Mouse (Mus musculus) midbrain, embryonic 14.5 days (tissue): ENCODE measurements at regions not wholly inside any gene's neighbourhood (a gene's known extent, or its start where the extent isn't known, plus 50 kb on each side); places are given as distances from the start of the nearest gene placed in this dataset.

Experiments used
- ATAC-seq: fragments of 200-750 bp; cut with Nextera tagmentation; 2 replicates; pipeline ENCODE4 v1.8.0; 2017; ENCODE audit warnings: moderate number of reproducible peaks, moderate library complexity; ENCODE audit not compliant: low FRiP score, low TSS enrichment
- DNase-seq: peaks from one replicate; pipeline ENCODE4 v3.0.0-alpha.2; 2015
- H3K27ac ChIP-seq: fragments of 300-500 bp; sonication (generic); replicated peaks from 2 replicates; pipeline ENCODE4 v1.5.1; 2014; ENCODE audit warnings: mild to moderate bottlenecking, low read depth, low read length, moderate library complexity
- H3K27me3 ChIP-seq: fragments of 300-500 bp; sonication (generic); 2 replicates; pipeline ENCODE4 v1.6.1; 2014; ENCODE audit warnings: low read length, control low read depth, mixed read lengths; ENCODE audit not compliant: control insufficient read depth, insufficient read depth
- H3K36me3 ChIP-seq: fragments of 300-500 bp; sonication (generic); 2 replicates; pipeline ENCODE4 v1.6.1; 2014; ENCODE audit warnings: low read length, control low read depth; ENCODE audit not compliant: control insufficient read depth, insufficient read depth
- H3K4me1 ChIP-seq: fragments of 300-500 bp; sonication (generic); 2 replicates; pipeline ENCODE4 v1.6.1; 2014; ENCODE audit warnings: mild to moderate bottlenecking, antibody characterized with exemption, low read length, control low read depth; ENCODE audit not compliant: control insufficient read depth, insufficient read depth
- H3K4me2 ChIP-seq: fragments of 300-500 bp; sonication (generic); 2 replicates; pipeline ENCODE4 v1.6.1; 2014; ENCODE audit warnings: mild to moderate bottlenecking, low read length, moderate library complexity
- H3K4me3 ChIP-seq: fragments of 300-500 bp; sonication (generic); replicated peaks from 2 replicates; pipeline ENCODE4 v1.5.1; 2014; ENCODE audit warnings: low read depth, low read length
- H3K9ac ChIP-seq: fragments of 300-500 bp; sonication (generic); replicated peaks from 2 replicates; pipeline ENCODE4 v1.6.1; 2014; ENCODE audit warnings: mild to moderate bottlenecking, low read length, moderate library complexity
- H3K9me3 ChIP-seq: fragments of 300-500 bp; sonication (generic); 2 replicates; pipeline ENCODE4 v1.6.1; 2016; ENCODE audit warnings: low read length, control low read depth, mixed read lengths; ENCODE audit not compliant: control insufficient read depth
- WGBS: fragments of 180-500 bp; shearing (Covaris S2); extraction: QIAGEN DNeasy Blood & Tissue Kit; methylation state at CpG from one replicate; pipeline ENCODE4 v1.1.7; 2014; 5-methylcytosine and 5-hydroxymethylcytosine counted together

DNA sequence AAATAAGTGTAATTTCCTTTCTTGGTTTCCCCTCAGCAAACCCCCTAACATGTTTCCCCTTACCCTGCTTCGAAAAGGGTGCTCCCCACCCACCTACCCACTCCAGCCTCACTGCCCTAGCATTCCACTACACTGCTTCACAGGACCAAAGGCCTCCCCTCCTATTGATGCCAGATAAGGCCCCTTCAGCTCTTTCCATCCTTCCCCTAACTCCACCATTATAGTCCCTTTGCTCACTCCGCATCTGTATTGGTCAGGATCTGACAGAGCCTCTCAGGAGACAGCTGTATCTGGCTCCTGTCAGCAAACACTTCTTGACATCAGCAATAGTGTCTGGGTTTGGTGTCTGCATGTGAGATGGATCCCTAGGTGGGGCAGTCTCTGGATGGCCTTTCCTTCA is 267.3 kb upstream of the Flrt2 start:
- no peaks in the 10 kb centered on the region for H3K27me3 ChIP-seq
- no peaks in the 10 kb centered on the region for H3K4me1 ChIP-seq
- no peaks in the 10 kb centered on the region for H3K36me3 ChIP-seq
- WGBS, result 91% methylated on average over 2 of the region's 2 CpGs
- ATAC-seq, result no peak
- H3K9ac ChIP-seq, result no peak overlapping the region
- no peak overlapping the region for H3K27ac ChIP-seq
- H3K9me3 ChIP-seq, result no peaks in the 10 kb centered on the region
- H3K4me3 ChIP-seq, result no peak overlapping the region
- no peak for DNase-seq
- no peak overlapping the region for H3K4me2 ChIP-seq

DNA sequence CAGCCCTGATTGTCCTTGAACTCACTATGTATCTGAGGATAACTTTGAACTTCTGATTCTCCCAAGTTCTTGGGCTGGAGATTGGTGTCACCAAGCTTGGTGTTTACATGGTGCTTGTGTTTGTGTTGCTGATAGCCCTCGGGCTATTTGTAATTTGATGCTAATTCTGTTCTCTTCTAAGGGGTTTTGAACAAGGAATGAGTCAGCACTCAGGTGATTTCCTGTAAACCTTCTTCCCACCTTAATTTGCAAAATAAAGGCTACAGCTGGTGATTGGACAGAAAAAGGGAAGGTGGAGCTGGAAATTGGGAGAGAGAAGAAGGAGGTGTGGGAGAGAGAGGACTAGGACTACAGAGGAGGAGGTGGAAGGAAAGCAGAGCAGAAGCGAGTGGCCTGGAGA is 254.8 kb upstream of the Flrt2 start:
- H3K9me3 ChIP-seq, result no peaks in the 10 kb centered on the region
- no peaks in the 10 kb centered on the region for H3K4me1 ChIP-seq
- no peak overlapping the region for H3K4me2 ChIP-seq
- no peaks in the 10 kb centered on the region for H3K36me3 ChIP-seq
- H3K27ac ChIP-seq, result no peak overlapping the region
- no peak overlapping the region for H3K9ac ChIP-seq
- no peaks in the 10 kb centered on the region for H3K27me3 ChIP-seq
- ATAC-seq, result no peak
- H3K4me3 ChIP-seq, result no peak overlapping the region
- no peak for DNase-seq
- 79% methylated on average over 2 of the region's 2 CpGs for WGBS

GRCm38 (mm10) chr12:95457480-95457879 is 234.5 kb upstream of the Flrt2 start:
- no peak overlapping the region for H3K4me3 ChIP-seq
- H3K4me1 ChIP-seq, result no peaks in the 10 kb centered on the region
- H3K36me3 ChIP-seq, result no peaks in the 10 kb centered on the region
- ATAC-seq (no peak), DNase-seq (no peak)
- H3K9ac ChIP-seq, result no peak overlapping the region
- 97% methylated on average over 4 of the region's 4 CpGs for WGBS
- H3K4me2 ChIP-seq, result no peak overlapping the region
- no peak overlapping the region for H3K27ac ChIP-seq
- no peaks in the 10 kb centered on the region for H3K9me3 ChIP-seq
- no peaks in the 10 kb centered on the region for H3K27me3 ChIP-seq

GRCm38 (mm10) chr12:95466502-95467490 is 225.2 kb upstream of the Flrt2 start:
- H3K4me1 ChIP-seq, result no peaks in the 10 kb centered on the region
- no peaks in the 10 kb centered on the region for H3K36me3 ChIP-seq
- DNase-seq (peak; percentile 4), ATAC-seq (no peak; the same call in 1 of the 2 replicates)
- H3K9ac ChIP-seq, result no peak overlapping the region
- H3K27ac ChIP-seq, result no peak overlapping the region
- H3K27me3 ChIP-seq, result no peaks in the 10 kb centered on the region
- no peak overlapping the region for H3K4me2 ChIP-seq
- no peaks in the 10 kb centered on the region for H3K9me3 ChIP-seq
- no peak overlapping the region for H3K4me3 ChIP-seq
- 63% methylated on average over 12 of the region's 12 CpGs for WGBS

GRCm38 (mm10) chr12:95469897-95470296 is 222.1 kb upstream of the Flrt2 start:
- Histone ChIP-seq H3K9me3 (no peaks in the 10 kb centered on the region), H3K27ac (no peak overlapping the region), H3K27me3 (no peaks in the 10 kb centered on the region), H3K36me3 (no peaks in the 10 kb centered on the region), H3K4me3 (no peak overlapping the region), H3K4me2 (no peak overlapping the region), H3K9ac (no peak overlapping the region), H3K4me1 (no peaks in the 10 kb centered on the region)
- ATAC-seq (no peak), DNase-seq (no peak)
- WGBS, result 81% methylated on average over 6 of the region's 6 CpGs

DNA sequence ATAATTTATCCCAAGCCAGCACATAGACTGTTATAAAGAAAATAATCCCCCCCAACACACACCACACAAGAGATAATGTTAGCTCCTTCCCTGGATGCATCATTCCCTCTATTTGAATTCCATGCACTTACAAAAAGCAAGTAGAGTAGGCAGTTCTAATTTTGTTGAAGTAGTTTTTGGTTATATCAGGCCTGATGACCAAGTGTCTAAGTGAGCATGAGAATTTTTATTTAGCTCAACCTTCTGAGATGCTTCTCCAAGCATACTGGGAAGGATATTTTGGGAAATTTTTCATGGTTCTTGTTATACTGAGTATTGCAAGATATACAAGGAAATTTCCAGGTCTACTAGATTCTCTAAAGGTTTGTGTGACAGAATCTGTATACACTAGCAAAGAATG is 205.5 kb upstream of the Flrt2 start:
- Histone ChIP-seq H3K27me3 (no peaks in the 10 kb centered on the region), H3K4me2 (no peak overlapping the region), H3K9me3 (no peaks in the 10 kb centered on the region), H3K4me1 (no peaks in the 10 kb centered on the region), H3K36me3 (no peaks in the 10 kb centered on the region), H3K4me3 (no peak overlapping the region), H3K9ac (no peak overlapping the region), H3K27ac (no peak overlapping the region)
- DNase-seq, result no peak
- no peak for ATAC-seq

DNA sequence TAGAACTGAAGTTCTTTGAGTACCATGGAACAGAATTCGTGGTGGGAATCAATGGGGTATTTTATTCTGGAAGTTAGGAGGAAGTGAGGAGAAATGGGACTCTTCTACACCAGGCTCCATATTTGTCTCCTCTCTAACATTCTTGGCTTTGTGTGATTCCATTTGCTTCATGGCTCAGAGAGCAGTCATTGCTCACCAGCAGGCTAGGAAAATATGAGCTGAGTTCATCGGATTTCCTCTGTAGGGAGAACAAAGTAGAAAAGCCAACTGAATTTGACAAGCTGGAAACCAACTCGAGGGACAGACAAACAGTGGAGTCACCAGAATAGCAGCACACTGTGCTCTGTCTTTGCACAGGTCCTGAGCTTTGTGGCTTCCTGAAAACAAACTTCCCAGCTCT is 203.7 kb upstream of the Flrt2 start:
- ATAC-seq (no peak), DNase-seq (no peak)
- H3K27me3 ChIP-seq, result no peaks in the 10 kb centered on the region
- no peaks in the 10 kb centered on the region for H3K36me3 ChIP-seq
- no peak overlapping the region for H3K4me2 ChIP-seq
- no peak overlapping the region for H3K9ac ChIP-seq
- 81% methylated on average over 3 of the region's 3 CpGs for WGBS
- H3K27ac ChIP-seq, result no peak overlapping the region
- H3K4me1 ChIP-seq, result no peaks in the 10 kb centered on the region
- no peaks in the 10 kb centered on the region for H3K9me3 ChIP-seq
- H3K4me3 ChIP-seq, result no peak overlapping the region

DNA sequence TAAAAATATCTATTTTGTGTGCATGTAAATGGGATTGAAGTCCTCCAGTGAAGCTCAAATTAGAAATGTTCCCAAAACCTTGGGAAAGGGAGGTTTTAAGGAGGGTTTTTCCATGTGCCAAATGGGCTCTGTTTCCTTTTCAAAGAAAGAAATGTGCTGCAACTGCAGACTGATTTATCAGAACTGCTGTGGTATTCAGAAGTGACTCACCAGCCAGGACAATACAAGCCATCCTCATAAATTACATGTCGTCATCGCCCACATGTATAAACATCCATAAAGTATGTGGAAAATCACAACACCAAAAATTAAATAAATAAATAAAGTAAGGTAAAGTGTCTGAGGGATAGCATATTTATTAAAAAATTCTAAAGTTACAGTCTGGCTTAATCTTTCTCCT is 202.7 kb upstream of the Flrt2 start:
- no peak overlapping the region for H3K4me3 ChIP-seq
- no peak overlapping the region for H3K4me2 ChIP-seq
- ATAC-seq (no peak), DNase-seq (no peak)
- 98% methylated on average over 2 of the region's 2 CpGs for WGBS
- H3K36me3 ChIP-seq, result no peaks in the 10 kb centered on the region
- H3K9ac ChIP-seq, result no peak overlapping the region
- no peaks in the 10 kb centered on the region for H3K4me1 ChIP-seq
- H3K27ac ChIP-seq, result no peak overlapping the region
- H3K27me3 ChIP-seq, result no peaks in the 10 kb centered on the region
- H3K9me3 ChIP-seq, result no peaks in the 10 kb centered on the region

DNA sequence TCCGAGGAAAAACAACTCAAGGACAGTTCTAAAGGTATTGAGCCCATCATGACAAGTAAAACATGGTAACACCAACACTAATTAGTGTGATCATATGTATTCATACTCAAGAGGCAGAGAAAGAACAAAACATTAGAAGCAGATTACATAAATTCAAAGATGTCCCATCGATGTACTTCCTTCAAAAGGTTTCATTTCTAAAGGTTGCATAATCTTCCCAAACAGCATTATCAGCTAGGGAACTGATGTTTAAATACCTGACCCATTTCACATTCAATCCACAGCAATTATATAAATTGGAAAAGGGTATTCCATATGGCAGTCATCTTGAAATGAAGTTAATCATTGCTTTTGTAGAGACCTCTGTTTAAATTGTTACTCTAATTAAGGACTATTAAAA is 202.2 kb upstream of the Flrt2 start:
- Histone ChIP-seq H3K4me1 (no peaks in the 10 kb centered on the region), H3K36me3 (no peaks in the 10 kb centered on the region), H3K4me2 (no peak overlapping the region), H3K9me3 (no peaks in the 10 kb centered on the region), H3K4me3 (no peak overlapping the region), H3K27ac (no peak overlapping the region), H3K9ac (no peak overlapping the region), H3K27me3 (no peaks in the 10 kb centered on the region)
- ATAC-seq (no peak), DNase-seq (no peak)
- WGBS, result 87% methylated on average over 2 of the region's 2 CpGs
